Comparison of ENCODE assay signal across 8 mouse cellular contexts in the genomic region with DNA sequence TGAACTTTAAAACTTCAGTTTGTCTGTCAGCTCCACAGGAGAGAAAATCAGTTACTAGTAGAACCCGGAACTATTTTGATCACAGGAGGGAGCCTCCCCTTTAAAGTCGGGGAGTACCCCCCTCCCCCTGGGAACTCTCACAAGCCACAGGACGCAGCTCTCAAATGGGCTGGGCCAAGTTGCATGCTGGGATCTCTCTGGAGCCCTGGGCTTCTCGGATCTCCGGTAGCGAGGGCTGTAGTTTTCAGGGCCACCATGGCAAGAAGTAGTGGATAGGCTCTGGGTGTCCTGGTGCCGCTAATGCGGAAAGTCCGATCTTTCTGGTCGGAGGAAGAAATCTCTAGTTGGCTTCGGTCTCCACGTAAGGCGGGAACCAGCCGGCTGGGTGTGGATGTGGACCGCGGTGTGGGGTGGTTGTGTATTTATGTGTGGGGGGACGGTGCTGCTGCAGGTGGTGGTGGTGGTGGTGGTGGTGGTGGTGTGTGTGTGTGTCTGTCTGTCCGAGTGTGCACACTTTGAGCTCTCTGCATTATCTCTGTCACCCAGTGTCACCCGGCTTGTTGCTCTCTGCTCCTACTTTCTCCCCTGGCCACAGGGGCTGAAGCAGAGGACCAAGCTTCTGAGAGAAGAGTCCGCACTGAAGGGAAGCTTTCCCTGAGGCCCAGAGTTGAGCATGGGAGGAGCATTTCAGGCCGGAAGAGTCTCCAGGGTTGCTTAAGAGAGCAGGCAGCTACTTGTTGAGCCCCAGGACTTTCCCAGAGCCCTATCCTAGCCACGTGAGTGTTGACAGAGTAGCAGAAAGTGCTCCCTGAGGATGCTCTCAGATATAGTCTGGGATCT. TPM values are rescaled to one million over a fixed set of nuclear protein-coding genes. Genes with fewer than 3 reads are reported as not detected.
DNase-seq lines count a peak whose midpoint lies in the region; ATAC-seq and TF ChIP-seq lines count a peak whose summit lies in the region.

No protein-coding gene starts in this region.

- WGBS in cerebellum, adult 2 months = under 1% methylated on average over 22 of the region's 22 CpGs
- WGBS in embryonic facial prominence, embryonic 14.5 days = under 1% methylated on average over 20 of the region's 22 CpGs
- WGBS in kidney, adult 2 months = under 1% methylated on average over 22 of the region's 22 CpGs
- WGBS in limb, embryonic 11.5 days = under 1% methylated on average over 22 of the region's 22 CpGs
- WGBS in midbrain, embryonic 13.5 days = under 1% methylated on average over 22 of the region's 22 CpGs
- under 1% methylated on average over 22 of the region's 22 CpGs for WGBS in small intestine, adult 2 months

- peaks cover 13% of the 10 kb centered on the region for H3K36me3 ChIP-seq in embryonic facial prominence, embryonic 14.5 days (ENCODE audit: control insufficient read depth, insufficient read depth, low read length)
- H3K36me3 ChIP-seq in kidney, adult 2 months (ENCODE audit: control insufficient read depth, insufficient read depth, low read length) = peaks cover 4% of the 10 kb centered on the region
- peaks cover 2% of the 10 kb centered on the region; the same call in 1 of the 2 replicates for H3K36me3 ChIP-seq in limb, embryonic 11.5 days (ENCODE audit: control insufficient read depth, insufficient read depth, low read length)
- H3K36me3 ChIP-seq in midbrain, embryonic 13.5 days = peaks cover 16% of the 10 kb centered on the region; the same call in 1 of the 2 replicates
- H3K36me3 ChIP-seq in small intestine, adult 2 months (ENCODE audit: control insufficient read depth, insufficient read depth, low read length) = peaks cover 11% of the 10 kb centered on the region

- H3K27me3 ChIP-seq in cerebellum, adult 2 months (ENCODE audit: control insufficient read depth, insufficient read depth, low read length) = no peaks in the 10 kb centered on the region
- H3K27me3 ChIP-seq in embryonic facial prominence, embryonic 14.5 days (replicated peaks; ENCODE audit: control insufficient read depth, insufficient read depth, low read length) = no peaks in the 10 kb centered on the region
- no peaks in the 10 kb centered on the region for H3K27me3 ChIP-seq in kidney, adult 2 months (replicated peaks; ENCODE audit: control insufficient read depth, insufficient read depth, low read length)
- H3K27me3 ChIP-seq in limb, embryonic 11.5 days (ENCODE audit: control insufficient read depth, insufficient read depth, low read length) = no peaks in the 10 kb centered on the region
- H3K27me3 ChIP-seq in midbrain, embryonic 13.5 days = no peaks in the 10 kb centered on the region
- no peaks in the 10 kb centered on the region for H3K27me3 ChIP-seq in small intestine, adult 2 months (ENCODE audit: control insufficient read depth, insufficient read depth, low read length)

- H3K9me3 ChIP-seq in embryonic facial prominence, embryonic 14.5 days (ENCODE audit: control insufficient read depth, low read length) = no peaks in the 10 kb centered on the region
- H3K9me3 ChIP-seq in limb, embryonic 11.5 days (ENCODE audit: control insufficient read depth, low read length) = no peaks in the 10 kb centered on the region
- no peaks in the 10 kb centered on the region for H3K9me3 ChIP-seq in midbrain, embryonic 13.5 days

- H3K27ac ChIP-seq in cerebellum, adult 2 months (ENCODE audit: insufficient read depth, low read length) = no peak overlapping the region
- peak overlapping the region; percentile 70 for H3K27ac ChIP-seq in embryonic facial prominence, embryonic 14.5 days (replicated peaks; ENCODE audit: low read depth, low read length)
- H3K27ac ChIP-seq in kidney, adult 2 months (ENCODE audit: insufficient read depth, low read depth, low read length) = peak overlapping the region; percentile 64
- no peak overlapping the region; the same call in 1 of the 2 replicates for H3K27ac ChIP-seq in limb, embryonic 11.5 days (replicated peaks; ENCODE audit: low read depth, low read length)
- H3K27ac ChIP-seq in midbrain, embryonic 13.5 days = no peak overlapping the region
- H3K27ac ChIP-seq in small intestine, adult 2 months (ENCODE audit: insufficient read depth, low read depth, low read length) = peak overlapping the region; percentile 86

- peak overlapping the region; percentile 60 for H3K4me2 ChIP-seq in embryonic facial prominence, embryonic 14.5 days (ENCODE audit: low read depth, low read length)
- H3K4me2 ChIP-seq in limb, embryonic 11.5 days (ENCODE audit: low read depth, severe bottlenecking) = peak overlapping the region; percentile 73
- H3K4me2 ChIP-seq in midbrain, embryonic 13.5 days (replicated peaks) = peak overlapping the region; percentile 76

- no peak for TF ChIP-seq CTCF in cerebellum, adult 2 months (IDR thresholded peaks at IDR 0.05; ENCODE audit: borderline replicate concordance, insufficient read depth, low read depth, low read length)
- no peak for TF ChIP-seq CTCF in kidney, adult 2 months (conservative IDR thresholded peaks at IDR 0.05; ENCODE audit: insufficient read depth, insufficient read length, low read depth, low read length)
- TF ChIP-seq CTCF in small intestine, adult 2 months (IDR thresholded peaks at IDR 0.05; ENCODE audit: extremely low read depth, insufficient read length, insufficient replicate concordance, low read depth, low read length) = no peak; the same call in 1 of the 2 replicates

- peak overlapping the region; percentile 74 for H3K9ac ChIP-seq in embryonic facial prominence, embryonic 14.5 days (ENCODE audit: low read depth, low read length)
- H3K9ac ChIP-seq in limb, embryonic 11.5 days (ENCODE audit: low read length) = peak overlapping the region; percentile 78
- peak overlapping the region; percentile 66 for H3K9ac ChIP-seq in midbrain, embryonic 13.5 days (replicated peaks)

- H3K4me1 ChIP-seq in cerebellum, adult 2 months (ENCODE audit: control insufficient read depth, insufficient read depth, low read length) = no peaks in the 10 kb centered on the region
- H3K4me1 ChIP-seq in embryonic facial prominence, embryonic 14.5 days (ENCODE audit: control insufficient read depth, insufficient read depth, low read length) = peaks cover 5% of the 10 kb centered on the region; the same call in 1 of the 2 replicates
- no peaks in the 10 kb centered on the region; the same call in 1 of the 2 replicates for H3K4me1 ChIP-seq in kidney, adult 2 months (ENCODE audit: control insufficient read depth, insufficient read depth, low read length)
- H3K4me1 ChIP-seq in limb, embryonic 11.5 days (ENCODE audit: control insufficient read depth, insufficient read depth, low read length) = no peaks in the 10 kb centered on the region
- H3K4me1 ChIP-seq in midbrain, embryonic 13.5 days (replicated peaks) = peaks cover 17% of the 10 kb centered on the region
- H3K4me1 ChIP-seq in small intestine, adult 2 months (ENCODE audit: control insufficient read depth, insufficient read depth, insufficient read length, low read length) = no peaks in the 10 kb centered on the region

- TF ChIP-seq POLR2A in cerebellum, adult 2 months (IDR thresholded peaks at IDR 0.05; ENCODE audit: borderline replicate concordance, insufficient read depth, low read length) = no peak
- TF ChIP-seq POLR2A in kidney, adult 2 months (IDR thresholded peaks at IDR 0.05; ENCODE audit: low read depth, low read length) = no peak
- TF ChIP-seq POLR2A in small intestine, adult 2 months (IDR thresholded peaks at IDR 0.05; ENCODE audit: low read depth, low read length) = peak; percentile 49; the same call in 1 of the 2 replicates

- DNase-seq in cerebellum, adult 2 months = peak; percentile 31 to 34
- DNase-seq in cerebellum, adult 9-11 months = no peak
- peak; percentile 94 for DNase-seq in embryonic facial prominence, embryonic 14.5 days (ENCODE audit: low spot score)
- peak; percentile 85 to 90 for DNase-seq in heart, adult 18-20 months
- DNase-seq in kidney, adult 2 months = peak; percentile 89
- peak; percentile 72 for DNase-seq in limb, embryonic 11.5 days (ENCODE audit: low spot score)

- peak overlapping the region; percentile 79 for H3K4me3 ChIP-seq in cerebellum, adult 2 months (replicated peaks; ENCODE audit: insufficient read depth, low read depth, low read length)
- H3K4me3 ChIP-seq in embryonic facial prominence, embryonic 14.5 days (ENCODE audit: low read depth, low read length) = peak overlapping the region; percentile 58
- H3K4me3 ChIP-seq in kidney, adult 2 months (ENCODE audit: insufficient read depth, low read depth, low read length) = peak overlapping the region; percentile 87
- H3K4me3 ChIP-seq in limb, embryonic 11.5 days (ENCODE audit: low read depth, low read length) = peak overlapping the region; percentile 59
- H3K4me3 ChIP-seq in midbrain, embryonic 13.5 days (replicated peaks) = peak overlapping the region; percentile 54
- H3K4me3 ChIP-seq in small intestine, adult 2 months (ENCODE audit: low read depth, low read length) = peak overlapping the region; percentile 82

- ATAC-seq in embryonic facial prominence, embryonic 14.5 days (ENCODE audit: low read depth) = peak; percentile 94
- ATAC-seq in limb, embryonic 11.5 days (ENCODE audit: insufficient number of reproducible peaks, low FRiP score, low TSS enrichment, low read depth) = peak; percentile 87
- ATAC-seq in midbrain, embryonic 13.5 days = peak; percentile 78

RNA-seq across cellular contexts. Expression of gene Zfp607a, which starts 3.3 kb away (rescaled TPM):
- 0.62 and 0.70 TPM in 2 replicates for polyA plus RNA-seq in cerebellum, adult 2 months (2012; rRNA removed)
- polyA plus RNA-seq in embryonic facial prominence, embryonic 14.5 days (2014; fragmentation: Nextera tagmentation; extraction: Ambion mirVana) = 3.1 and 3.2 TPM in 2 replicates
- total RNA-seq in heart, adult 18-20 months (2021) = 1 to 10 TPM; 2.2 to 3.1 TPM
- polyA plus RNA-seq in kidney, adult 2 months (2012; rRNA removed) = 0.45 and 0.81 TPM in 2 replicates
- polyA plus RNA-seq in limb, embryonic 11.5 days (2014; fragmentation: Nextera tagmentation; extraction: Ambion mirVana) = 3.6 and 4.4 TPM in 2 replicates
- 1.4 and 2.0 TPM in 2 replicates for polyA plus RNA-seq in midbrain, embryonic 13.5 days (2015; fragmentation: Nextera tagmentation; extraction: Ambion mirVana)
- 0.11 and 0.13 TPM in 2 replicates for polyA plus RNA-seq in small intestine, adult 2 months (2012; rRNA removed)

RNA-seq across cellular contexts. Expression of gene Zfp59, which starts 22.2 kb away (rescaled TPM):
- 4.0 and 4.4 TPM in 2 replicates for polyA plus RNA-seq in cerebellum, adult 2 months (2012; rRNA removed)
- polyA plus RNA-seq in embryonic facial prominence, embryonic 14.5 days (2014; fragmentation: Nextera tagmentation; extraction: Ambion mirVana) = 8.4 and 9.6 TPM in 2 replicates
- total RNA-seq in heart, adult 18-20 months (2021) = 1 to 10 TPM; 2.5 to 2.7 TPM
- polyA plus RNA-seq in kidney, adult 2 months (2012; rRNA removed) = 0.67 and 0.86 TPM in 2 replicates
- polyA plus RNA-seq in limb, embryonic 11.5 days (2014; fragmentation: Nextera tagmentation; extraction: Ambion mirVana) = 10.1 and 12.0 TPM in 2 replicates
- polyA plus RNA-seq in midbrain, embryonic 13.5 days (2015; fragmentation: Nextera tagmentation; extraction: Ambion mirVana) = 12.0 and 12.1 TPM in 2 replicates
- polyA plus RNA-seq in small intestine, adult 2 months (2012; rRNA removed) = 0.11 and 0.13 TPM in 2 replicates

RNA-seq across cellular contexts. Expression of gene Zfp626, which starts 53.6 kb away (rescaled TPM):
- polyA plus RNA-seq in cerebellum, adult 2 months (2012; rRNA removed) = 3.7 and 3.9 TPM in 2 replicates
- 1.8 and 1.9 TPM in 2 replicates for polyA plus RNA-seq in embryonic facial prominence, embryonic 14.5 days (2014; fragmentation: Nextera tagmentation; extraction: Ambion mirVana)
- 1 to 10 TPM; 4.6 to 5.9 TPM for total RNA-seq in heart, adult 18-20 months (2021)
- polyA plus RNA-seq in kidney, adult 2 months (2012; rRNA removed) = 0.62 and 0.88 TPM in 2 replicates
- 2.5 and 2.7 TPM in 2 replicates for polyA plus RNA-seq in limb, embryonic 11.5 days (2014; fragmentation: Nextera tagmentation; extraction: Ambion mirVana)
- 2.6 and 2.8 TPM in 2 replicates for polyA plus RNA-seq in midbrain, embryonic 13.5 days (2015; fragmentation: Nextera tagmentation; extraction: Ambion mirVana)
- polyA plus RNA-seq in small intestine, adult 2 months (2012; rRNA removed) = 0.09 and 0.15 TPM in 2 replicates

Comparison
In these comparisons a context has a peak if more than half of its experiments do, and no peak if none do; other contexts are left out.
1. H3K27ac ChIP-seq: peak in embryonic facial prominence, embryonic 14.5 days (single experiment), kidney, adult 2 months (single experiment) and small intestine, adult 2 months (single experiment); none in cerebellum, adult 2 months (single experiment), limb, embryonic 11.5 days (single experiment) and midbrain, embryonic 13.5 days (single experiment).
2. Peak in every context shown above with its lines, with median percentiles within 50 percentile points of each other: H3K4me3 ChIP-seq, ATAC-seq, H3K4me2 ChIP-seq and H3K9ac ChIP-seq.